Mouse (Mus musculus) liver, embryonic 13.5 days (tissue): ENCODE data around the gene Asrgl1. TPM values are rescaled to one million over a fixed set of nuclear protein-coding genes. Genes with fewer than 3 reads are reported as not detected.
"Not testable (repeated sequence)": the region's sequence is repeated elsewhere in the genome, so short reads cannot be mapped to it uniquely, and the experiment has no call there.

Experiments
- ATAC-seq: fragments of 200-750 bp; cut with Nextera tagmentation; 2 replicates; pipeline ENCODE4 v1.8.0; 2017; ENCODE audit warnings: low read depth, mild to moderate bottlenecking, moderate number of reproducible peaks, moderate library complexity
- DNase-seq: peaks from one replicate; pipeline ENCODE4 v3.0.0; 2022
- H3K27ac ChIP-seq: fragments of 300-500 bp; sonication (generic); 2 replicates; pipeline ENCODE4 v1.5.1; 2015; ENCODE audit warnings: moderate library complexity, mild to moderate bottlenecking, inconsistent platforms
- H3K27me3 ChIP-seq: fragments of 300-500 bp; sonication (generic); 2 replicates; pipeline ENCODE4 v1.6.1; 2015; ENCODE audit warnings: mild to moderate bottlenecking, inconsistent platforms
- H3K36me3 ChIP-seq: fragments of 300-500 bp; sonication (generic); 2 replicates; pipeline ENCODE4 v1.6.1; 2015; ENCODE audit warnings: mild to moderate bottlenecking, inconsistent platforms
- H3K4me1 ChIP-seq: fragments of 300-500 bp; sonication (generic); replicated peaks from 2 replicates; pipeline ENCODE4 v1.6.1; 2015; ENCODE audit warnings: inconsistent platforms
- H3K4me2 ChIP-seq: fragments of 300-500 bp; sonication (generic); 2 replicates; pipeline ENCODE4 v1.6.1; 2015; ENCODE audit warnings: inconsistent platforms, mild to moderate bottlenecking, moderate library complexity
- H3K4me3 ChIP-seq: fragments of 300-500 bp; sonication (generic); replicated peaks from 2 replicates; pipeline ENCODE4 v1.5.1; 2015; ENCODE audit warnings: mild to moderate bottlenecking, inconsistent platforms
- H3K9ac ChIP-seq: fragments of 300-500 bp; sonication (generic); 2 replicates; pipeline ENCODE4 v1.6.1; 2015; ENCODE audit warnings: mild to moderate bottlenecking, inconsistent platforms
- H3K9me3 ChIP-seq: fragments of 300-500 bp; sonication (generic); replicated peaks from 2 replicates; pipeline ENCODE4 v1.6.1; 2016; ENCODE audit warnings: inconsistent platforms
- WGBS: fragments of 180-500 bp; shearing (Covaris S2); methylation state at CpG from one replicate; pipeline ENCODE4 v1.1.7; 2015; ENCODE audit not compliant: insufficient replicate concordance; 5-methylcytosine and 5-hydroxymethylcytosine counted together
- polyA plus RNA-seq: library from polyadenylated mRNA; unstranded; fragments of >200 nt; fragmentation: Nextera tagmentation; extraction: Ambion mirVana; gene quantifications from 2 replicates; pipeline ENCODE4 v1.2.1, GENCODE M21; 2015

Asrgl1 gene
- polyA plus RNA-seq, 1 experiment from 2014 or later, result 11.5 TPM

DNA sequence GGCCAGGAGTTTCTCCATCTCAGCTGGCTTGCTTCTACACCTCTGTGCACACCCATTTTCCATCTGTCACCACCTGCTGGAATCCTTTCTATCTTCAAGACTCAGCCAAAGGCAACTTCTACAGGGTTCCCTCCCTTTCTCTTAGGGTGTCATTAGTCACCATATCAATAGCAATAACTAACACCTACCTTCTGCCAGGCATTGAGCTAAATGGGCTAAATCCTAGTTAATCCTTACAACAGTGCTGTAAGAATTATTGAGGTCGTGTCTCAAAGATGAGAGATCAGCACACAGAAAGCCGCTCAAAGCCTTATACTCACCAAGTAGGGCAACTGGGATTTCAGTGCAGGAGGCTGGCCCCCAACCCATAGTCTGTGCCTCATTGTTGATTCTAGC is 34.4 kb downstream of the Asrgl1 start:
- H3K9ac ChIP-seq, result no peak overlapping the region
- no peak overlapping the region for H3K4me3 ChIP-seq
- ATAC-seq (no peak), DNase-seq (no peak)
- no peaks in the 10 kb centered on the region for H3K27me3 ChIP-seq
- no peak overlapping the region for H3K4me2 ChIP-seq
- H3K4me1 ChIP-seq, result no peaks in the 10 kb centered on the region
- H3K9me3 ChIP-seq, result no peaks in the 10 kb centered on the region
- H3K27ac ChIP-seq, result no peak overlapping the region
- 63% methylated on average over 2 of the region's 2 CpGs for WGBS
- no peaks in the 10 kb centered on the region for H3K36me3 ChIP-seq

DNA sequence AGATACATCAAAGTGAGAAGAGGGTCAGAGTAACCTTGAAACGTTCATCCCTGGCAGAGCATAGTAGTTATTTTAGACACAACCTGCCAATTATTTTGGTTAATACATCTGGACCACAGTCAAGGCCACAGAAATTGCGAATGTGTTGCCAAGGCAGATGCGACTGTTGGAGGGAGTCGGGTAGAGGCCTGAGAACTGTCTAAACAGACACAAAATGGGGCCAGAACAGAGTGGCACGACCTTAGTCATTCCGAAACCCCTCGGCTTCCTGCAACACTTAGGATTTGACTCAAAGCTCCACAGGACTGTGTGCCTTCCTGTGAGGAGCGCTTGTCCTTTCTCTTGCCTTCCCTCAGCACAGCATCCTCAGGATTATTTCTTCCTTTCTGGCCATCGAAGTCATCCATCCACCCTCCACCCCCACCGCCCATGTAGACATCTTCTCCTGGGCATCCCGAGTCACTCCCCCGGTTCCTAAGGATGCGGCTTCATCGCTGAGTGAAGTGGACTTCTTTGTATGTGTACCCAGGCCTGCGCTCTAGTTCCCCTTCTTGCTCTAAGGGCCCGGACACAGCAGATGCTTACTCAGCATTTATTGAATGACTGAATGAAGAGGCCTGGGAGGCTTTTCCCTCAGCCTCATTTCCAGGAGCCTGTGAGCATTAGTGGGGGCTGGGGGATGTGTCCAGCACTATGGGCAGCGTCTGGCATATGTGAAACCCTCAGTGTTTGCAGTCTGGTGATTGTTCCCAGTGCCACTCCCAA is 35.0 kb downstream of the Asrgl1 start:
- WGBS, result 65% methylated on average over 17 of the region's 17 CpGs
- H3K4me1 ChIP-seq, result no peaks in the 10 kb centered on the region
- H3K9ac ChIP-seq, result no peak overlapping the region
- H3K27me3 ChIP-seq, result no peaks in the 10 kb centered on the region
- H3K4me2 ChIP-seq, result no peak overlapping the region
- ATAC-seq, result no peak
- no peaks in the 10 kb centered on the region for H3K36me3 ChIP-seq
- H3K9me3 ChIP-seq, result no peaks in the 10 kb centered on the region
- H3K4me3 ChIP-seq, result no peak overlapping the region
- no peak for DNase-seq
- H3K27ac ChIP-seq, result no peak overlapping the region

DNA sequence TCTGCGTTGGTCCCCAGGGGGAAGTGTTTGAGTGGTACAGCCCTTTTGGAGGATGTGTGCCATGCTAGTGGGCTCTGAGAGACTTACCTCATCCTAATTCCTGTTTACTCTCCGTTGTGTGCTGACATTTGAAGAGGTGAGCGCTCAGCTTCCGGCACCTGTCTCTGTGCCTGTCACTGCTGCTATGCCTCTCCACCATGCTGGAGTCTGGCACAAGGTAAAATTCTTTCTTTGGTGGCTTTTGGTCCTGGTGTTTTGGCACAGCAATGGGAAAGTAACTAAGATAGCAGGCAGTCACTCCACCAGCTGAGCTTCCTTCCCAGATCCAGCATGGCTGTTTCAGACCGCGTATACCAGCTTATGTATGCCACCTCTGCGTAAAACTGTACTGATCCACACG is 35.7 kb downstream of the Asrgl1 start:
- 81% methylated on average over 8 of the region's 8 CpGs for WGBS
- H3K4me3 ChIP-seq, result no peak overlapping the region
- no peaks in the 10 kb centered on the region for H3K9me3 ChIP-seq
- no peak overlapping the region for H3K4me2 ChIP-seq
- no peaks in the 10 kb centered on the region for H3K4me1 ChIP-seq
- ATAC-seq (no peak), DNase-seq (no peak)
- H3K27ac ChIP-seq, result no peak overlapping the region
- no peak overlapping the region for H3K9ac ChIP-seq
- H3K36me3 ChIP-seq, result no peaks in the 10 kb centered on the region
- no peaks in the 10 kb centered on the region for H3K27me3 ChIP-seq

DNA sequence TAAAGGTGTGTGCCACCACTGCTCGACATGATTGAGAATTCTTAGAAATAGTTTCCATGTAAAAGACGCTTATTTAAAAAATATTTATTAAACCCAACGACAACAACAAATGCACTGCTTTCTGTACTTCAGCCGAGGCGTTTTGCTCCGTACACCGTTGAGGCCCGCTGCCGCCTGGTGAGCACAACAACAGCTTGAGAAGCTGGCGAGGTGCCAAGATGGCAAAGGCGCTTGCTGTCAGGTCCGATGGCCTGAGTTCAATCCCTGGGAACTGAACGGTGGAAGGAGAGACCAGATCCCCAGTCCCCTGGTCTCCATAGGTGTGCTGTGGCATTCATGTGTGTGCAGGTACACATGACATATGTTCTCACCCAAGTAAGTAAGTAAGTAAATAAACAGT is 38.0 kb downstream of the Asrgl1 start:
- Histone ChIP-seq H3K4me1 (no peaks in the 10 kb centered on the region), H3K4me3 (no peak overlapping the region), H3K9ac (no peak overlapping the region), H3K36me3 (no peaks in the 10 kb centered on the region), H3K9me3 (no peaks in the 10 kb centered on the region), H3K4me2 (no peak overlapping the region), H3K27ac (no peak overlapping the region), H3K27me3 (no peaks in the 10 kb centered on the region)
- 78% methylated on average over 13 of the region's 13 CpGs for WGBS
- no peak for DNase-seq
- no peak for ATAC-seq

GRCm38 (mm10) chr19:9095111-9095510 is 40.3 kb downstream of the Asrgl1 start:
- H3K27ac ChIP-seq, result no peak overlapping the region
- H3K4me1 ChIP-seq, result no peaks in the 10 kb centered on the region
- H3K4me3 ChIP-seq, result no peak overlapping the region
- H3K9ac ChIP-seq, result no peak overlapping the region
- H3K4me2 ChIP-seq, result no peak overlapping the region
- 52% methylated on average over 5 of the region's 5 CpGs for WGBS
- H3K36me3 ChIP-seq, result no peaks in the 10 kb centered on the region
- H3K9me3 ChIP-seq, result no peaks in the 10 kb centered on the region
- ATAC-seq (no peak), DNase-seq (no peak)
- H3K27me3 ChIP-seq, result no peaks in the 10 kb centered on the region

GRCm38 (mm10) chr19:9090709-9091108 is 44.7 kb downstream of the Asrgl1 start:
- no peak overlapping the region for H3K9ac ChIP-seq
- no peak overlapping the region for H3K4me3 ChIP-seq
- H3K27me3 ChIP-seq, result no peaks in the 10 kb centered on the region
- no peak for DNase-seq
- H3K36me3 ChIP-seq, result no peaks in the 10 kb centered on the region
- no peak overlapping the region for H3K27ac ChIP-seq
- H3K4me1 ChIP-seq, result no peaks in the 10 kb centered on the region
- no peak overlapping the region for H3K4me2 ChIP-seq
- 33% methylated on average over 2 of the region's 2 CpGs for WGBS
- no peak for ATAC-seq
- no peaks in the 10 kb centered on the region for H3K9me3 ChIP-seq

DNA sequence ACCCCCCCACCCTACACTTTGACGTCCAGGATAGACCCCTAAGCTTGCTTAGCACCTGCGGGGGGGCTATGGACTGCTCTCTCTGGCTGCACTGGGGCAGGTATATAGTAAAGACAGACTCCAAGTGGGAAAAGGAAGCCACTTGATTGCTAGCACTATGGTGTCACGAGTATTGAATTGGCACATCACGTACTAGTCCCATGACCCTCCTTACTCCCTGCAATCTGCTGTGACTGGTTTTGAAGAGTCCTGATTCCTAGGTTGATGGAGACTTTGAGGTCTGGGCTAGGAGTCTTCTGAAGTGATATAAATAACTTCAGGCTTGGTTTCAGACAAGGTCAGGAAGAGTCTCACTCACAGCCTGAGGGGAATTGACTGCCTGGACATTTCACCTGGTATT is 45.2 kb downstream of the Asrgl1 start:
- DNase-seq (no peak), ATAC-seq (no peak)
- Histone ChIP-seq H3K4me3 (no peak overlapping the region), H3K36me3 (no peaks in the 10 kb centered on the region), H3K4me2 (no peak overlapping the region), H3K9me3 (no peaks in the 10 kb centered on the region), H3K9ac (no peak overlapping the region), H3K4me1 (no peaks in the 10 kb centered on the region), H3K27ac (no peak overlapping the region), H3K27me3 (no peaks in the 10 kb centered on the region)
- WGBS, result 48% methylated on average over 4 of the region's 4 CpGs

GRCm38 (mm10) chr19:9087821-9088220 is 47.6 kb downstream of the Asrgl1 start, which contains the start of gene Scgb1a1:
Gene Scgb1a1 (minus strand): TSS chr19:9087958.
- no peak for DNase-seq
- Histone ChIP-seq H3K4me1 (no peaks in the 10 kb centered on the region; the same call in 1 of the 2 replicates), H3K4me3 (no peak within 1 kb of the TSS), H3K4me2 (no peak within 1 kb of the TSS), H3K27ac (no peak within 1 kb of the TSS), H3K27me3 (no peaks in the 10 kb centered on the region), H3K9ac (no peak within 1 kb of the TSS), H3K36me3 (no peaks in the 10 kb centered on the region), H3K9me3 (no peaks in the 10 kb centered on the region)
- WGBS, result 55% methylated on average over 4 of the region's 4 CpGs
- no peak for ATAC-seq

- not testable (repeated sequence) for DNase-seq, H3K4me1 ChIP-seq
- WGBS, result 24% methylated on average over 2 of the region's 2 CpGs
Measured at GRCm38 (mm10) chr19:9083892-9084291, 51.5 kb downstream of the Asrgl1 start.

DNA sequence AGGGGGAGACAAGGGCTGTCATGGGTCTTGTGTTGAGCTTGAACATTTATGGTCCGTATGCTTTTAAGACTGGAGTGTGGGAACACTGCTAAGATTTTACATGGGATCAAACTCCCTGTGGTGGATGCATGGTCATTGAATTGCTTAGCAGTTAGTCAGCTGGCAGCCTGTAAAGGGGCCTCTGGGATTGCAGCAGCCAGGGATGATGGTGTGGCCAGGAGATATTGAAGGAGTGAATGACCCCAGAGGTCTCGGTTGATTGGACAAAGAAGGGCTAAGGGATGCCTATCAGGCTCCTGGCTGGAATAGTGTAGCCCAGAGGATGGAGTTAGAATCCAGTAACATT is 52.5 kb downstream of the Asrgl1 start:
- Histone ChIP-seq H3K36me3 (no peaks in the 10 kb centered on the region), H3K4me3 (no peak overlapping the region), H3K9me3 (no peaks in the 10 kb centered on the region), H3K9ac (no peak overlapping the region), H3K27ac (no peak overlapping the region), H3K4me1 (peaks cover 5% of the 10 kb centered on the region; the same call in 1 of the 2 replicates), H3K27me3 (no peaks in the 10 kb centered on the region), H3K4me2 (peak overlapping the region; percentile 40; the same call in 1 of the 2 replicates)
- ATAC-seq, result no peak
- 84% methylated on average over 2 of the region's 2 CpGs for WGBS
- DNase-seq, result no peak

More at GRCm38 (mm10) chr19:9083892-9084291, 51.5 kb downstream of the Asrgl1 start:
- H3K27me3 ChIP-seq, H3K9me3 ChIP-seq, H3K4me2 ChIP-seq, H3K27ac ChIP-seq, H3K36me3 ChIP-seq, ATAC-seq, H3K4me3 ChIP-seq, H3K9ac ChIP-seq: not testable (repeated sequence)

GRCm38 (mm10) chr19:9082191-9083009 is 53.0 kb downstream of the Asrgl1 start:
- Histone ChIP-seq H3K27ac (no peak overlapping the region), H3K36me3 (no peaks in the 10 kb centered on the region), H3K4me2 (peak overlapping the region; percentile 40), H3K4me3 (no peak overlapping the region; the same call in none of the 2 replicates), H3K9ac (no peak overlapping the region), H3K9me3 (no peaks in the 10 kb centered on the region), H3K27me3 (no peaks in the 10 kb centered on the region), H3K4me1 (peaks cover 5% of the 10 kb centered on the region; the same call in 1 of the 2 replicates)
- DNase-seq (peak; percentile 64), ATAC-seq (peak; percentile 83)
- WGBS, result 22% methylated on average over 23 of the region's 23 CpGs
